Mouse (Mus musculus) myocyte (in vitro differentiated cells): Measurements from ENCODE around the gene Nup88. TPM values are rescaled to one million over a fixed set of nuclear protein-coding genes. Genes with fewer than 3 reads are reported as not detected.
A peak's percentile ranks its signal among the peaks of the same experiment; 100 is the strongest.

Experiments
- H3K27me3 ChIP-seq: one replicate; pipeline ENCODE4 v1.6.1; 2011; ENCODE audit not compliant: control insufficient read depth, insufficient read depth, insufficient read length
- H3K36me3 ChIP-seq: one replicate; pipeline ENCODE4 v1.6.1; 2011; ENCODE audit not compliant: control insufficient read depth, insufficient read depth
- H3K4me2 ChIP-seq: one replicate; pipeline ENCODE4 v1.6.1; 2011; ENCODE audit warnings: low read depth, control low read depth
- H3K4me3 ChIP-seq: one replicate; pipeline ENCODE4 v1.5.1; 2011; ENCODE audit warnings: mild to moderate bottlenecking, control low read depth, moderate library complexity
- H3K79me2 ChIP-seq: one replicate; pipeline ENCODE4 v1.6.1; 2011; ENCODE audit not compliant: control insufficient read depth, insufficient read depth
- H3ac ChIP-seq: one replicate; pipeline ENCODE4 v1.6.1; 2011; ENCODE audit not compliant: control insufficient read depth, insufficient read length
- CEBPB ChIP-seq: IDR thresholded peaks from 2 replicates; pipeline ENCODE4 v1.6.1; 2011; ENCODE audit warnings: mild to moderate bottlenecking, moderate library complexity; ENCODE audit not compliant: poor library complexity, insufficient read depth, severe bottlenecking
- E2F4 ChIP-seq: IDR thresholded peaks from one replicate; pipeline ENCODE4 v1.6.1; 2011; ENCODE audit warnings: mild to moderate bottlenecking, control low read depth, moderate library complexity; ENCODE audit not compliant: insufficient read depth
- MAX ChIP-seq: IDR thresholded peaks from one replicate; pipeline ENCODE4 v1.6.1; 2011; ENCODE audit warnings: low read depth, mild to moderate bottlenecking, control low read depth
- MYOD1 ChIP-seq, 3 experiments: IDR thresholded peaks; one replicate each; pipeline ENCODE4 v1.6.1; 2011; ENCODE audit warnings: control low read depth in 2 of 3, low read depth in 2 of 3, mild to moderate bottlenecking in 2 of 3, moderate library complexity in 1 of 3; ENCODE audit not compliant: insufficient read length in 2 of 3, control insufficient read depth in 1 of 3
- MYOG ChIP-seq, 3 experiments: IDR thresholded peaks; one replicate each; pipeline ENCODE4 v1.6.1; 2011; ENCODE audit warnings: control low read depth in 2 of 3, low read depth in 2 of 3, mild to moderate bottlenecking in 2 of 3; ENCODE audit not compliant: insufficient read length in 2 of 3, control insufficient read depth in 1 of 3, insufficient read depth in 1 of 3
- POLR2A ChIP-seq: IDR thresholded peaks from one replicate; pipeline ENCODE4 v1.6.1; 2011; ENCODE audit warnings: low read depth, mild to moderate bottlenecking, control low read depth, moderate library complexity; ENCODE audit not compliant: insufficient read length
- POLR2AphosphoS2 ChIP-seq: IDR thresholded peaks from one replicate; pipeline ENCODE4 v1.6.1; 2011; ENCODE audit warnings: low read depth, control low read depth; ENCODE audit not compliant: insufficient read length
- REST ChIP-seq: IDR thresholded peaks from one replicate; pipeline ENCODE4 v1.6.1; 2011; ENCODE audit warnings: mild to moderate bottlenecking, control low read depth, moderate library complexity; ENCODE audit not compliant: insufficient read depth, insufficient read length
- SRF ChIP-seq: IDR thresholded peaks from one replicate; pipeline ENCODE4 v1.6.1; 2011; ENCODE audit warnings: low read depth; ENCODE audit not compliant: control insufficient read depth, insufficient read length
- TCF12 ChIP-seq: IDR thresholded peaks from one replicate; pipeline ENCODE4 v1.6.1; 2011; ENCODE audit warnings: mild to moderate bottlenecking, control low read depth; ENCODE audit not compliant: poor library complexity, insufficient read depth, severe bottlenecking
- TCF3 ChIP-seq: IDR thresholded peaks from one replicate; pipeline ENCODE4 v1.6.1; 2011; ENCODE audit warnings: low read depth, control low read depth; ENCODE audit not compliant: insufficient read length
- USF1 ChIP-seq: IDR thresholded peaks from one replicate; pipeline ENCODE4 v1.6.1; 2011; ENCODE audit warnings: low read depth, mild to moderate bottlenecking, control low read depth, moderate library complexity
- polyA plus RNA-seq: library from polyadenylated mRNA; unstranded; fragments of >200 nt; fragmentation: generic; extraction: Trizol; gene quantifications from one replicate; pipeline ENCODE4 v1.2.1, GENCODE M21; 2012; ENCODE audit warnings: missing spikeins

Nup88 gene
- polyA plus RNA-seq, 1 experiment = 63.5 TPM

GRCm38 (mm10) chr11:71008321-71008720 is 38.5 kb upstream of the Nup88 start:
- Histone ChIP-seq H3K27me3 (no peaks in the 10 kb centered on the region), H3K4me2 (no peak overlapping the region), H3K79me2 (peaks cover 4% of the 10 kb centered on the region), H3K4me3 (no peak overlapping the region), H3ac (no peak overlapping the region), H3K36me3 (peaks cover 20% of the 10 kb centered on the region)
- TF ChIP-seq MYOG (IDR thresholded peaks at IDR 0.05; ENCODE audit: control insufficient read depth in 1 of 3, insufficient read depth in 1 of 3, insufficient read length in 2 of 3, low read depth in 2 of 3) (no peak), POLR2A (no peak), TCF12 (no peak), MYOD1 (IDR thresholded peaks at IDR 0.05; ENCODE audit: control insufficient read depth in 1 of 3, insufficient read length in 2 of 3, low read depth in 2 of 3) (no peak), POLR2AphosphoS2 (no peak), SRF (no peak), TCF3 (no peak), MAX (no peak), REST (no peak), USF1 (no peak), E2F4 (no peak)

GRCm38 (mm10) chr11:71007831-71008230 is 38.1 kb upstream of the Nup88 start:
- no peaks in the 10 kb centered on the region for H3K27me3 ChIP-seq
- no peak overlapping the region for H3K4me2 ChIP-seq
- TF ChIP-seq TCF3 (no peak), CEBPB (no peak), MAX (no peak), MYOG (IDR thresholded peaks at IDR 0.05; ENCODE audit: control insufficient read depth in 1 of 3, insufficient read depth in 1 of 3, insufficient read length in 2 of 3, low read depth in 2 of 3) (no peak), E2F4 (no peak), POLR2A (no peak), TCF12 (no peak), SRF (no peak), REST (no peak)
- H3ac ChIP-seq = no peak overlapping the region
- H3K79me2 ChIP-seq = peaks cover 9% of the 10 kb centered on the region
- H3K36me3 ChIP-seq = peaks cover 19% of the 10 kb centered on the region
- no peak overlapping the region for H3K4me3 ChIP-seq

GRCm38 (mm10) chr11:71007026-71007425 is 37.3 kb upstream of the Nup88 start:
- TF ChIP-seq POLR2AphosphoS2 = no peak
- TF ChIP-seq MAX = no peak
- no peak for TF ChIP-seq MYOD1 (IDR thresholded peaks at IDR 0.05; ENCODE audit: control insufficient read depth in 1 of 3, insufficient read length in 2 of 3, low read depth in 2 of 3)
- TF ChIP-seq TCF3 = no peak
- no peak for TF ChIP-seq SRF
- TF ChIP-seq E2F4 = no peak
- TF ChIP-seq TCF12 = no peak
- TF ChIP-seq CEBPB = no peak
- Histone ChIP-seq H3K79me2 (peaks cover 17% of the 10 kb centered on the region), H3K36me3 (peaks cover 11% of the 10 kb centered on the region), H3ac (no peak overlapping the region), H3K4me3 (no peak overlapping the region), H3K4me2 (no peak overlapping the region), H3K27me3 (no peaks in the 10 kb centered on the region)

- TF ChIP-seq MAX (no peak), USF1 (no peak), POLR2AphosphoS2 (peak; percentile 9)
- peak overlapping the region; percentile 68 for H3K4me3 ChIP-seq
- H3ac ChIP-seq = no peak overlapping the region
- H3K27me3 ChIP-seq = no peaks in the 10 kb centered on the region
- H3K4me2 ChIP-seq = peak overlapping the region; percentile 71
- peaks cover 28% of the 10 kb centered on the region for H3K79me2 ChIP-seq
- peaks cover 4% of the 10 kb centered on the region for H3K36me3 ChIP-seq
Observed at GRCm38 (mm10) chr11:71005046-71005445, 35.3 kb upstream of the Nup88 start.

- peak within 1 kb of the TSS; percentile 91 for H3K4me2 ChIP-seq
- peak within 1 kb of the TSS; percentile 54 for H3ac ChIP-seq
- H3K27me3 ChIP-seq = no peaks in the 10 kb centered on the region
- H3K36me3 ChIP-seq = peaks cover 7% of the 10 kb centered on the region
- peak within 1 kb of the TSS; percentile 68 for H3K4me3 ChIP-seq
- H3K79me2 ChIP-seq = peaks cover 33% of the 10 kb centered on the region
- no peak for TF ChIP-seq TCF12
- peak; percentile 90 for TF ChIP-seq POLR2AphosphoS2
- peak; percentile 85 for TF ChIP-seq POLR2A
- TF ChIP-seq USF1 = peak; percentile 69
- TF ChIP-seq MAX = peak; percentile 91
- peak; percentile 94 for TF ChIP-seq CEBPB
- no peak for TF ChIP-seq REST
- no peak for TF ChIP-seq MYOG (IDR thresholded peaks at IDR 0.05; ENCODE audit: control insufficient read depth in 1 of 3, insufficient read depth in 1 of 3, insufficient read length in 2 of 3, low read depth in 2 of 3)
- TF ChIP-seq TCF3 = no peak
- peak; percentile 64 for TF ChIP-seq SRF
Observed at GRCm38 (mm10) chr11:71004316-71004773, 34.6 kb upstream of the Nup88 start, which contains the start of gene Dhx33. Gene Dhx33 (minus strand): TSS chr11:71004437.
